Mouse (Mus musculus): ENCODE data around the gene Exosc1. TPM values are rescaled to one million over a fixed set of nuclear protein-coding genes. Genes with fewer than 3 reads are reported as not detected.
"Not testable (repeated sequence)": the region's sequence is repeated elsewhere in the genome, so short reads cannot be mapped to it uniquely, and the experiment has no call there.

Exosc1 gene
- polyA plus RNA-seq, 1 experiment: 5.9 TPM

GRCm38 (mm10) chr19:41934124-41934523 lies 901 bp upstream of the Exosc1 start:
- no peaks in the 10 kb centered on the region; the same call in 1 of the 2 replicates for H3K4me1 ChIP-seq (ENCODE audit: control insufficient read depth, insufficient read depth, insufficient read length, low read length)
- H3K27ac ChIP-seq (ENCODE audit: insufficient read depth, low read depth, low read length): no peak overlapping the region
- no peaks in the 10 kb centered on the region; the same call in none of the 2 replicates for H3K36me3 ChIP-seq (ENCODE audit: control insufficient read depth, insufficient read depth, low read length)
- WGBS: 8% methylated on average over 6 of the region's 6 CpGs
- H3K27me3 ChIP-seq (ENCODE audit: control insufficient read depth, insufficient read depth, low read length): no peaks in the 10 kb centered on the region
- TF ChIP-seq CTCF (IDR thresholded peaks at IDR 0.05; ENCODE audit: extremely low read depth, insufficient read length, insufficient replicate concordance, low read depth, low read length) (no peak), POLR2A (IDR thresholded peaks at IDR 0.05; ENCODE audit: low read depth, low read length) (no peak)
- H3K4me3 ChIP-seq (ENCODE audit: low read depth, low read length): no peak overlapping the region

- TF ChIP-seq CTCF (IDR thresholded peaks at IDR 0.05; ENCODE audit: extremely low read depth, insufficient read length, insufficient replicate concordance, low read depth, low read length) (no peak), POLR2A (IDR thresholded peaks at IDR 0.05; ENCODE audit: low read depth, low read length) (no peak)
- no peak overlapping the region for H3K27ac ChIP-seq (ENCODE audit: insufficient read depth, low read depth, low read length)
- H3K36me3 ChIP-seq (ENCODE audit: control insufficient read depth, insufficient read depth, low read length): peaks cover 6% of the 10 kb centered on the region
- no peaks in the 10 kb centered on the region; the same call in 1 of the 2 replicates for H3K4me1 ChIP-seq (ENCODE audit: control insufficient read depth, insufficient read depth, insufficient read length, low read length)
- H3K27me3 ChIP-seq (ENCODE audit: control insufficient read depth, insufficient read depth, low read length): no peaks in the 10 kb centered on the region
- under 1% methylated on average over 28 of the region's 28 CpGs for WGBS
- peak overlapping the region; percentile 83 for H3K4me3 ChIP-seq (ENCODE audit: low read depth, low read length)
Measured at GRCm38 (mm10) chr19:41932686-41933085, 537 bp downstream of the Exosc1 start.

- TF ChIP-seq CTCF (IDR thresholded peaks at IDR 0.05; ENCODE audit: extremely low read depth, insufficient read length, insufficient replicate concordance, low read depth, low read length) (no peak), POLR2A (IDR thresholded peaks at IDR 0.05; ENCODE audit: low read depth, low read length) (no peak)
- 78% methylated on average over 5 of the region's 5 CpGs for WGBS
- Histone ChIP-seq H3K4me3 (ENCODE audit: low read depth, low read length) (no peak overlapping the region), H3K4me1 (ENCODE audit: control insufficient read depth, insufficient read depth, insufficient read length, low read length) (no peaks in the 10 kb centered on the region), H3K27ac (ENCODE audit: insufficient read depth, low read depth, low read length) (no peak overlapping the region), H3K36me3 (ENCODE audit: control insufficient read depth, insufficient read depth, low read length) (peaks cover 48% of the 10 kb centered on the region), H3K27me3 (ENCODE audit: control insufficient read depth, insufficient read depth, low read length) (no peaks in the 10 kb centered on the region)
Measured at GRCm38 (mm10) chr19:41920412-41921067, 12.7 kb downstream of the Exosc1 start.

GRCm38 (mm10) chr19:41919471-41919870 lies 13.8 kb downstream of the Exosc1 start:
- 61% methylated on average over 4 of the region's 4 CpGs for WGBS
- Histone ChIP-seq H3K36me3 (ENCODE audit: control insufficient read depth, insufficient read depth, low read length) (peaks cover 48% of the 10 kb centered on the region), H3K4me1 (ENCODE audit: control insufficient read depth, insufficient read depth, insufficient read length, low read length) (no peaks in the 10 kb centered on the region), H3K27me3 (ENCODE audit: control insufficient read depth, insufficient read depth, low read length) (no peaks in the 10 kb centered on the region), H3K4me3 (ENCODE audit: low read depth, low read length) (no peak overlapping the region), H3K27ac (ENCODE audit: insufficient read depth, low read depth, low read length) (no peak overlapping the region)
- TF ChIP-seq POLR2A (IDR thresholded peaks at IDR 0.05; ENCODE audit: low read depth, low read length): no peak
- TF ChIP-seq CTCF (IDR thresholded peaks at IDR 0.05; ENCODE audit: extremely low read depth, insufficient read length, insufficient replicate concordance, low read depth, low read length): no peak

- Histone ChIP-seq H3K4me3 (ENCODE audit: low read depth, low read length) (no peak overlapping the region), H3K4me1 (ENCODE audit: control insufficient read depth, insufficient read depth, insufficient read length, low read length) (peaks cover 6% of the 10 kb centered on the region; the same call in 1 of the 2 replicates), H3K27ac (ENCODE audit: insufficient read depth, low read depth, low read length) (no peak overlapping the region), H3K27me3 (ENCODE audit: control insufficient read depth, insufficient read depth, low read length) (no peaks in the 10 kb centered on the region), H3K36me3 (ENCODE audit: control insufficient read depth, insufficient read depth, low read length) (peaks cover 40% of the 10 kb centered on the region)
- 86% methylated on average over 4 of the region's 4 CpGs for WGBS
- no peak for TF ChIP-seq CTCF (IDR thresholded peaks at IDR 0.05; ENCODE audit: extremely low read depth, insufficient read length, insufficient replicate concordance, low read depth, low read length)
- no peak for TF ChIP-seq POLR2A (IDR thresholded peaks at IDR 0.05; ENCODE audit: low read depth, low read length)
Measured at GRCm38 (mm10) chr19:41916853-41917252, 16.4 kb downstream of the Exosc1 start.

- no peaks in the 10 kb centered on the region for H3K27me3 ChIP-seq (ENCODE audit: control insufficient read depth, insufficient read depth, low read length)
- H3K36me3 ChIP-seq (ENCODE audit: control insufficient read depth, insufficient read depth, low read length): peaks cover 36% of the 10 kb centered on the region
- no peak overlapping the region for H3K27ac ChIP-seq (ENCODE audit: insufficient read depth, low read depth, low read length)
- H3K4me1 ChIP-seq (ENCODE audit: control insufficient read depth, insufficient read depth, insufficient read length, low read length): peaks cover 6% of the 10 kb centered on the region; the same call in 1 of the 2 replicates
- TF ChIP-seq POLR2A (IDR thresholded peaks at IDR 0.05; ENCODE audit: low read depth, low read length) (no peak), CTCF (IDR thresholded peaks at IDR 0.05; ENCODE audit: extremely low read depth, insufficient read length, insufficient replicate concordance, low read depth, low read length) (no peak)
- no peak overlapping the region for H3K4me3 ChIP-seq (ENCODE audit: low read depth, low read length)
- WGBS: 80% methylated on average over 3 of the region's 3 CpGs
Measured at GRCm38 (mm10) chr19:41915294-41915693, 17.9 kb downstream of the Exosc1 start.

GRCm38 (mm10) chr19:41914592-41914882 lies 18.7 kb downstream of the Exosc1 start:
- H3K4me3 ChIP-seq (ENCODE audit: low read depth, low read length); H3K27ac ChIP-seq (ENCODE audit: insufficient read depth, low read depth, low read length); H3K4me1 ChIP-seq (ENCODE audit: control insufficient read depth, insufficient read depth, insufficient read length, low read length); H3K27me3 ChIP-seq (ENCODE audit: control insufficient read depth, insufficient read depth, low read length): not testable (repeated sequence)
- peaks cover 33% of the 10 kb centered on the region for H3K36me3 ChIP-seq (ENCODE audit: control insufficient read depth, insufficient read depth, low read length)
